Mouse (Mus musculus): ENCODE measurements around the gene Lclat1. TPM values are rescaled to one million over a fixed set of nuclear protein-coding genes. Genes with fewer than 3 reads are reported as not detected.
A peak's percentile ranks its signal among the peaks of the same experiment; 100 is the strongest.

The Lclat1 gene
- polyA plus RNA-seq, 1 experiment from 2014 or later = 20.5 TPM

- Histone ChIP-seq H3K27me3 (ENCODE audit: control insufficient read depth, insufficient read depth, low read depth, low read length) (no peaks in the 10 kb centered on the region), H3K9me3 (ENCODE audit: control insufficient read depth, low read length) (no peaks in the 10 kb centered on the region), H3K9ac (ENCODE audit: low read length) (no peak overlapping the region), H3K4me3 (ENCODE audit: low read length) (no peak overlapping the region), H3K4me2 (ENCODE audit: low read depth, low read length) (no peak overlapping the region), H3K4me1 (replicated peaks; ENCODE audit: control insufficient read depth, insufficient read depth, low read length) (no peaks in the 10 kb centered on the region), H3K36me3 (ENCODE audit: control insufficient read depth, insufficient read depth, low read length) (no peaks in the 10 kb centered on the region), H3K27ac (ENCODE audit: low read length) (no peak overlapping the region)
- no peak for ATAC-seq (ENCODE audit: low read depth)
- 93% methylated on average over 5 of the region's 5 CpGs for WGBS
These were observed 7.4 kb upstream of the Lclat1 start for GRCm38 (mm10) chr17:73100396-73100795.

GRCm38 (mm10) chr17:73102538-73102937 lies 5.2 kb upstream of the Lclat1 start:
- H3K27me3 ChIP-seq (ENCODE audit: control insufficient read depth, insufficient read depth, low read depth, low read length) = no peaks in the 10 kb centered on the region
- no peak overlapping the region for H3K27ac ChIP-seq (ENCODE audit: low read length)
- no peak overlapping the region for H3K4me2 ChIP-seq (ENCODE audit: low read depth, low read length)
- ATAC-seq (ENCODE audit: low read depth) = no peak
- no peak overlapping the region for H3K9ac ChIP-seq (ENCODE audit: low read length)
- WGBS = 62% methylated on average over 4 of the region's 4 CpGs
- H3K36me3 ChIP-seq (ENCODE audit: control insufficient read depth, insufficient read depth, low read length) = no peaks in the 10 kb centered on the region
- no peaks in the 10 kb centered on the region for H3K4me1 ChIP-seq (replicated peaks; ENCODE audit: control insufficient read depth, insufficient read depth, low read length)
- no peaks in the 10 kb centered on the region for H3K9me3 ChIP-seq (ENCODE audit: control insufficient read depth, low read length)
- H3K4me3 ChIP-seq (ENCODE audit: low read length) = no peak overlapping the region

GRCm38 (mm10) chr17:73108170-73108887 lies 544 bp downstream of the Lclat1 start:
- H3K9ac ChIP-seq (ENCODE audit: low read length) = peak overlapping the region; percentile 92
- WGBS = 3% methylated on average over 35 of the region's 35 CpGs
- no peaks in the 10 kb centered on the region for H3K36me3 ChIP-seq (ENCODE audit: control insufficient read depth, insufficient read depth, low read length)
- H3K27me3 ChIP-seq (ENCODE audit: control insufficient read depth, insufficient read depth, low read depth, low read length) = no peaks in the 10 kb centered on the region
- no peaks in the 10 kb centered on the region for H3K9me3 ChIP-seq (ENCODE audit: control insufficient read depth, low read length)
- peak overlapping the region; percentile 95 for H3K4me3 ChIP-seq (ENCODE audit: low read length)
- H3K4me1 ChIP-seq (replicated peaks; ENCODE audit: control insufficient read depth, insufficient read depth, low read length) = peaks cover 17% of the 10 kb centered on the region
- ATAC-seq (ENCODE audit: low read depth) = peak; percentile 44; the same call in 1 of the 2 replicates
- H3K4me2 ChIP-seq (ENCODE audit: low read depth, low read length) = peak overlapping the region; percentile 82
- H3K27ac ChIP-seq (ENCODE audit: low read length) = peak overlapping the region; percentile 67

GRCm38 (mm10) chr17:73108888-73109259 lies 1.1 kb downstream of the Lclat1 start:
- Histone ChIP-seq H3K9ac (ENCODE audit: low read length) (peak overlapping the region; percentile 11; the same call in 1 of the 2 replicates), H3K36me3 (ENCODE audit: control insufficient read depth, insufficient read depth, low read length) (no peaks in the 10 kb centered on the region), H3K9me3 (ENCODE audit: control insufficient read depth, low read length) (no peaks in the 10 kb centered on the region), H3K27me3 (ENCODE audit: control insufficient read depth, insufficient read depth, low read depth, low read length) (no peaks in the 10 kb centered on the region), H3K27ac (ENCODE audit: low read length) (no peak overlapping the region), H3K4me2 (ENCODE audit: low read depth, low read length) (peak overlapping the region; percentile 82), H3K4me1 (replicated peaks; ENCODE audit: control insufficient read depth, insufficient read depth, low read length) (peaks cover 17% of the 10 kb centered on the region), H3K4me3 (ENCODE audit: low read length) (peak overlapping the region; percentile 95)
- WGBS = 76% methylated on average over 7 of the region's 7 CpGs
- no peak for ATAC-seq (ENCODE audit: low read depth)

GRCm38 (mm10) chr17:73112128-73112527 lies 4.3 kb downstream of the Lclat1 start:
- Histone ChIP-seq H3K27me3 (ENCODE audit: control insufficient read depth, insufficient read depth, low read depth, low read length) (no peaks in the 10 kb centered on the region), H3K4me2 (ENCODE audit: low read depth, low read length) (no peak overlapping the region), H3K4me3 (ENCODE audit: low read length) (no peak overlapping the region), H3K27ac (ENCODE audit: low read length) (peak overlapping the region; percentile 41), H3K36me3 (ENCODE audit: control insufficient read depth, insufficient read depth, low read length) (no peaks in the 10 kb centered on the region), H3K9ac (ENCODE audit: low read length) (no peak overlapping the region), H3K9me3 (ENCODE audit: control insufficient read depth, low read length) (no peaks in the 10 kb centered on the region), H3K4me1 (replicated peaks; ENCODE audit: control insufficient read depth, insufficient read depth, low read length) (peaks cover 17% of the 10 kb centered on the region)
- ATAC-seq (ENCODE audit: low read depth) = 0 out of 2 replicates have a peak, but pooled peaks have one; percentile 15
- WGBS = 51% methylated on average over 7 of the region's 7 CpGs

- Histone ChIP-seq H3K27me3 (ENCODE audit: control insufficient read depth, insufficient read depth, low read depth, low read length) (no peaks in the 10 kb centered on the region), H3K36me3 (ENCODE audit: control insufficient read depth, insufficient read depth, low read length) (no peaks in the 10 kb centered on the region), H3K27ac (ENCODE audit: low read length) (peak overlapping the region; percentile 41), H3K4me2 (ENCODE audit: low read depth, low read length) (no peak overlapping the region), H3K4me1 (replicated peaks; ENCODE audit: control insufficient read depth, insufficient read depth, low read length) (peaks cover 17% of the 10 kb centered on the region), H3K9me3 (ENCODE audit: control insufficient read depth, low read length) (no peaks in the 10 kb centered on the region), H3K9ac (ENCODE audit: low read length) (no peak overlapping the region), H3K4me3 (ENCODE audit: low read length) (no peak overlapping the region)
- 20% methylated on average over 6 of the region's 6 CpGs for WGBS
- no peak for ATAC-seq (ENCODE audit: low read depth)
These were observed 4.8 kb downstream of the Lclat1 start for GRCm38 (mm10) chr17:73112601-73113000.

- WGBS = 79% methylated on average over 4 of the region's 4 CpGs
- H3K27ac ChIP-seq (ENCODE audit: low read length) = no peak overlapping the region
- H3K4me2 ChIP-seq (ENCODE audit: low read depth, low read length) = no peak overlapping the region
- H3K27me3 ChIP-seq (ENCODE audit: control insufficient read depth, insufficient read depth, low read depth, low read length) = no peaks in the 10 kb centered on the region
- H3K9ac ChIP-seq (ENCODE audit: low read length) = no peak overlapping the region
- H3K4me1 ChIP-seq (replicated peaks; ENCODE audit: control insufficient read depth, insufficient read depth, low read length) = peaks cover 17% of the 10 kb centered on the region
- no peak overlapping the region for H3K4me3 ChIP-seq (ENCODE audit: low read length)
- ATAC-seq (ENCODE audit: low read depth) = no peak
- H3K9me3 ChIP-seq (ENCODE audit: control insufficient read depth, low read length) = no peaks in the 10 kb centered on the region
- no peaks in the 10 kb centered on the region for H3K36me3 ChIP-seq (ENCODE audit: control insufficient read depth, insufficient read depth, low read length)
These were observed 5.4 kb downstream of the Lclat1 start for GRCm38 (mm10) chr17:73113230-73113629.

GRCm38 (mm10) chr17:73118134-73118533 lies 10.3 kb downstream of the Lclat1 start:
- Histone ChIP-seq H3K9me3 (ENCODE audit: control insufficient read depth, low read length) (no peaks in the 10 kb centered on the region), H3K4me2 (ENCODE audit: low read depth, low read length) (no peak overlapping the region), H3K36me3 (ENCODE audit: control insufficient read depth, insufficient read depth, low read length) (no peaks in the 10 kb centered on the region), H3K27me3 (ENCODE audit: control insufficient read depth, insufficient read depth, low read depth, low read length) (no peaks in the 10 kb centered on the region), H3K27ac (ENCODE audit: low read length) (no peak overlapping the region), H3K4me3 (ENCODE audit: low read length) (no peak overlapping the region), H3K4me1 (replicated peaks; ENCODE audit: control insufficient read depth, insufficient read depth, low read length) (no peaks in the 10 kb centered on the region; the same call in 1 of the 2 replicates), H3K9ac (ENCODE audit: low read length) (no peak overlapping the region)
- ATAC-seq (ENCODE audit: low read depth) = no peak
- 94% methylated on average over 3 of the region's 3 CpGs for WGBS

GRCm38 (mm10) chr17:73118702-73119101 lies 10.9 kb downstream of the Lclat1 start:
- Histone ChIP-seq H3K9ac (ENCODE audit: low read length) (no peak overlapping the region), H3K27ac (ENCODE audit: low read length) (no peak overlapping the region), H3K4me1 (replicated peaks; ENCODE audit: control insufficient read depth, insufficient read depth, low read length) (no peaks in the 10 kb centered on the region; the same call in 1 of the 2 replicates), H3K4me3 (ENCODE audit: low read length) (no peak overlapping the region), H3K27me3 (ENCODE audit: control insufficient read depth, insufficient read depth, low read depth, low read length) (no peaks in the 10 kb centered on the region), H3K36me3 (ENCODE audit: control insufficient read depth, insufficient read depth, low read length) (no peaks in the 10 kb centered on the region), H3K4me2 (ENCODE audit: low read depth, low read length) (no peak overlapping the region), H3K9me3 (ENCODE audit: control insufficient read depth, low read length) (no peaks in the 10 kb centered on the region)
- WGBS = 73% methylated on average over 4 of the region's 4 CpGs
- no peak for ATAC-seq (ENCODE audit: low read depth)
